Mouse (Mus musculus) heart, embryonic 15.5 days (tissue): ENCODE measurements around the gene Ap2s1. TPM values are rescaled to one million over a fixed set of nuclear protein-coding genes. Genes with fewer than 3 reads are reported as not detected.

Experiments used
- ATAC-seq: fragments of 200-750 bp; cut with Nextera tagmentation; replicated peaks from 2 replicates; pipeline ENCODE4 v1.8.0; 2017; ENCODE audit warnings: low read depth, moderate TSS enrichment; ENCODE audit not compliant: insufficient number of reproducible peaks, insufficient read depth, low FRiP score
- H3K27ac ChIP-seq: fragments of 300-500 bp; sonication (generic); 2 replicates; pipeline ENCODE4 v1.5.1; 2015; ENCODE audit warnings: mild to moderate bottlenecking, inconsistent platforms
- H3K27me3 ChIP-seq: fragments of 300-500 bp; sonication (generic); 2 replicates; pipeline ENCODE4 v1.6.1; 2015; ENCODE audit warnings: inconsistent platforms
- H3K36me3 ChIP-seq: fragments of 300-500 bp; sonication (generic); 2 replicates; pipeline ENCODE4 v1.6.1; 2015; ENCODE audit warnings: mild to moderate bottlenecking, inconsistent platforms
- H3K4me1 ChIP-seq: fragments of 300-500 bp; sonication (generic); replicated peaks from 2 replicates; pipeline ENCODE4 v1.6.1; 2015; ENCODE audit warnings: inconsistent platforms
- H3K4me2 ChIP-seq: fragments of 300-500 bp; sonication (generic); 2 replicates; pipeline ENCODE4 v1.6.1; 2015; ENCODE audit warnings: inconsistent platforms, mild to moderate bottlenecking, moderate library complexity
- H3K4me3 ChIP-seq: fragments of 300-500 bp; sonication (generic); 2 replicates; pipeline ENCODE4 v1.5.1; 2015; ENCODE audit warnings: mild to moderate bottlenecking, inconsistent platforms
- H3K9ac ChIP-seq: fragments of 300-500 bp; sonication (generic); 2 replicates; pipeline ENCODE4 v1.6.1; 2015; ENCODE audit warnings: mild to moderate bottlenecking, inconsistent platforms
- H3K9me3 ChIP-seq: fragments of 300-500 bp; sonication (generic); replicated peaks from 2 replicates; pipeline ENCODE4 v1.6.1; 2016; ENCODE audit warnings: inconsistent platforms
- WGBS: fragments of 180-500 bp; shearing (Covaris S2); methylation state at CpG from one replicate; pipeline ENCODE4 v1.1.7; 2015; ENCODE audit warnings: mixed read lengths; 5-methylcytosine and 5-hydroxymethylcytosine counted together
- polyA plus RNA-seq: library from polyadenylated mRNA; unstranded; fragments of >200 nt; fragmentation: Nextera tagmentation; extraction: Ambion mirVana; gene quantifications from 2 replicates; pipeline ENCODE4 v1.2.1, GENCODE M21; 2015

Gene Ap2s1
- polyA plus RNA-seq, 1 experiment from 2014 or later, result 194 TPM

DNA sequence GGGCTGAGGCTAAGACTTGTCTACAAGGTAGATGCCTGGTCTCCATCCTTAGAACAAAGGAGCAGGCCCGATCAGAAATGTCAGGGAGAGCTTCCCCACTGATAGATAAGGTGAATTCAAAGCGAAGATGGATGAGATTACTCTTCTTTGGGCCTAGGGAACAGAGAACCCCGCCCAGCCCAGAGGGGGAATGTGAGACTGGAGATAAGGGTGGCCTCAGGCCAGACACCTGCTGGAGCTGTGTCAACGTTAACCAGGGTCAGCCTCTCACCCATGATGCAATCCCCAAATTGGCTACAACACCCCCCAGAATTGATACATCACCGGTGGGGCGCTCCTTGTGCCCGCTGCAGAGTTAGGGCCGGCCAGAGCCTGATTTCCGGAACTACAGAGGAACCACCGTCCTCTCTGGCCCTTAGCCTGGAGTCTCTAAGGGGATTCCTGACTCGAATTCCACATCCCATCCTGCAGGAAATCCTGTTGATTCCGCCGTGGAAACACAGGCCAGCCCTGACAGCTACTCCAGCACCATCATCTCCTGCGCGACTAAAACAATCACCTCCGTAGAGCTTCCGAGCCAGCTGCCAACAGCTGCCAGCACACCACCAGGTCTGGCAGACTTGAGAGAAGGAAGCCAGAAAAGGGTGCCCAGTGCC is 17.3 kb downstream of the Ap2s1 start:
- H3K27ac ChIP-seq, result peak overlapping the region; percentile 14
- H3K27me3 ChIP-seq, result no peaks in the 10 kb centered on the region
- peaks cover 16% of the 10 kb centered on the region for H3K4me1 ChIP-seq
- H3K36me3 ChIP-seq, result no peaks in the 10 kb centered on the region
- no peak overlapping the region for H3K9ac ChIP-seq
- no peak overlapping the region for H3K4me3 ChIP-seq
- 36% methylated on average over 17 of the region's 17 CpGs for WGBS
- H3K9me3 ChIP-seq, result no peaks in the 10 kb centered on the region
- no peak overlapping the region for H3K4me2 ChIP-seq
- ATAC-seq, result no peak

DNA sequence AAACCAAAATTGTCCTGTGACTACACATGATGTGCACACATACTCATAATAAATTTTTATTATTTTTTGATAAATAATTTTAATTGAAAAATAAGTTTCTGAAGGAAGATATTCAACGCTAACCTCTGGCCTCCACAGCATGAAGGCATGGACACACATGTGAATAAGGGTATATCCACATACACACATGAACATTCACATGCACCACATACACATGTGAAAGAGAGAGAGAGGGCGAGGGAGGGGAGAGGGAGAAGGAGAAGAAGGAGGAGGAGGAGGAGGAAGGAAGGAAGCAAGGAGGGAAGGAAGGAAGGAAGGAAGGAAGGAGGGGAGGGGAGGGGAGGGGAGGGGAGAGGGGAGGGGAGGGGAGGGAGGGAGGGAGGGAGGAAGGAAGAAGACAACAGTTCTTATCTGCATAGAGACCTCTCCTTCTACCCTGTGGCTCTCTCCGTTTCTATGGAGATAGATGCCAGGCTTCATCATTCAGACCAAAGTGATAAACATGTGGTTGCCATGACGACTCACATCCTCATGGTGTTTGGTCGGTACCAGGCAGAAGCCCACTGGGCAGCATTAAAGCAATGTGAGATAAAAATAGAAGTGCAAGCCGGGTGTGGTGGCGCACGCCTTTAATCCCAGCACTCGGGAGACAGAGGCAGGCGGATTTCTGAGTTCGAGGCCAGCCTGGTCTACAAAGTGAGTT is 20.8 kb downstream of the Ap2s1 start:
- 68% methylated on average over 10 of the region's 11 CpGs for whole genome bisulfite sequencing
- no peak for ATAC-seq
- H3K9me3 ChIP-seq, result no peaks in the 10 kb centered on the region
- peaks cover 20% of the 10 kb centered on the region for H3K4me1 ChIP-seq
- no peak overlapping the region for H3K4me2 ChIP-seq
- no peak overlapping the region for H3K27ac ChIP-seq
- no peak overlapping the region for H3K9ac ChIP-seq
- H3K27me3 ChIP-seq, result no peaks in the 10 kb centered on the region
- no peak overlapping the region for H3K4me3 ChIP-seq
- H3K36me3 ChIP-seq, result no peaks in the 10 kb centered on the region

DNA sequence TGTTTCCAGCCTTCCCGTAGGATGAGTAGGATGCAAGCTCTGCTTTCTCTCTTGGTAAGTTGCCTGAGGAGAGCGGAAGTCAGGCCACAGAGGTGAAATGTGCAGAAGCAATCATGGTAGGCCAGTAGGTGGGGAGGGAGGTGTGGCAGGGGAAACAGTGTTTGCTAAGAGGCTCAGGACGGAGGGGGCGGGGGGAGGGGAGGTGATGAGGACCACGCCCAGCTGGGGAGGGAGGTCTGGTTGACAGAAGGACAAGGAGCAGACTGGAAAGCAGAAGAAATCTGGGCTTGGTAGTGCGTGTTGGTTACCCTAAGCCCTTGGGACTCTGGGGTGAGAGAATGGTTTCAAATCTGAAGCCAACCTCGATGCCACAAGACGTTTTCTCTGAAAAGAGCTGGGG is 22.1 kb downstream of the Ap2s1 start:
- 27% methylated on average over 8 of the region's 8 CpGs for WGBS
- H3K9me3 ChIP-seq, result no peaks in the 10 kb centered on the region
- ATAC-seq, result 0 out of 2 replicates have a peak, but pooled peaks have one; percentile 40
- no peaks in the 10 kb centered on the region for H3K36me3 ChIP-seq
- H3K4me3 ChIP-seq, result no peak overlapping the region
- no peaks in the 10 kb centered on the region for H3K27me3 ChIP-seq
- no peak overlapping the region for H3K9ac ChIP-seq
- H3K4me2 ChIP-seq, result no peak overlapping the region
- peaks cover 18% of the 10 kb centered on the region for H3K4me1 ChIP-seq
- peak overlapping the region; percentile 54 for H3K27ac ChIP-seq

DNA sequence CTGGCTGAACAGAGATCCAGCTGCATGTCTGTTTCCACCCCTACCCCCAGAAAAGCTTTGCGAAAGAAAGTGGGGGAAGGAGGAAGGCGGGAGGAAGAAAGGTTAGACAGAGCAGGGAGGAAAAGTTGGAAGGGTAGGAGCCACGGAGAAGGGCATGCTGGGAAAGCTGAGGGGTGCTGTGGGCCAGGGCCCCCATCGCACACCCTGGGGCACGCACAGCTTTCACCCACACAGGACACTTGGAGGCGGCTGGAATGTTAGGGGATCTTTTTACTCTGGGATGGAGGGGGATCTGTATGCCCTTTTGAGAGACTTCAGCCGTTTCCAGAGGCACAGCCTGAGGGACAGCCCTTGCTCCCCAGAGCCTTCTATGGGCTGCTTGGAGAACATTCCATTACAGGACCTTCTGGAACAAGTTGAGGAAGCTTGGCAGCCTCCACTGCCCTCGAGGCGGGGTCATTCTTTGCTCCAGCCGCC is 22.8 kb downstream of the Ap2s1 start:
- 0 out of 2 replicates have a peak overlapping the region, but pooled peaks have one; percentile 8 for H3K4me3 ChIP-seq
- no peaks in the 10 kb centered on the region for H3K36me3 ChIP-seq
- H3K9me3 ChIP-seq, result no peaks in the 10 kb centered on the region
- 37% methylated on average over 10 of the region's 10 CpGs for WGBS
- H3K9ac ChIP-seq, result no peak overlapping the region
- no peaks in the 10 kb centered on the region for H3K27me3 ChIP-seq
- peaks cover 12% of the 10 kb centered on the region for H3K4me1 ChIP-seq
- H3K27ac ChIP-seq, result peak overlapping the region; percentile 78
- ATAC-seq, result peak; percentile 80; the same call in 1 of the 2 replicates
- 0 out of 2 replicates have a peak overlapping the region, but pooled peaks have one; percentile 18 for H3K4me2 ChIP-seq

DNA sequence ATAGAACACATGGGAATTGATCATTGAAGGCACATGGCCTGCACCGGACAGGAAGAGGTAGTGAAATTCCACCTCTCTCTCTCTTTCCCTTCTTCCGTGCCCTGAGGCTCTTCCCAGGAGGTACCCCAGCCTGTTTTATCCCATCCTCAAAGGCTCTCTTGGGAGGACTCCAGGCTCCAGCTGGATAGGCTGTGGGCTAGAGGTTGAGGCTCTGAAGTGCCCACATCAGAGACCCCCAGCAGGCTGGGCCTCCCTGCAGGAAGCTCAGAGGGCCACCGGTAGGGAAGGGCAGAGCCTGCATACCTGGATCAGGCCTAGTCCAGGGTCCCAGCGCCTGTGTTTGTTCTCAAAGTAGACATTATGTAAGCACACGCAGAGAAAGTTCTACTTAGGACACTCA is 23.4 kb downstream of the Ap2s1 start:
- H3K36me3 ChIP-seq, result no peaks in the 10 kb centered on the region
- no peak for ATAC-seq
- no peak overlapping the region for H3K4me3 ChIP-seq
- peak overlapping the region; percentile 53 for H3K27ac ChIP-seq
- no peaks in the 10 kb centered on the region for H3K27me3 ChIP-seq
- peaks cover 12% of the 10 kb centered on the region for H3K4me1 ChIP-seq
- no peak overlapping the region for H3K9ac ChIP-seq
- H3K4me2 ChIP-seq, result no peak overlapping the region
- H3K9me3 ChIP-seq, result no peaks in the 10 kb centered on the region
- 48% methylated on average over 5 of the region's 5 CpGs for WGBS

DNA sequence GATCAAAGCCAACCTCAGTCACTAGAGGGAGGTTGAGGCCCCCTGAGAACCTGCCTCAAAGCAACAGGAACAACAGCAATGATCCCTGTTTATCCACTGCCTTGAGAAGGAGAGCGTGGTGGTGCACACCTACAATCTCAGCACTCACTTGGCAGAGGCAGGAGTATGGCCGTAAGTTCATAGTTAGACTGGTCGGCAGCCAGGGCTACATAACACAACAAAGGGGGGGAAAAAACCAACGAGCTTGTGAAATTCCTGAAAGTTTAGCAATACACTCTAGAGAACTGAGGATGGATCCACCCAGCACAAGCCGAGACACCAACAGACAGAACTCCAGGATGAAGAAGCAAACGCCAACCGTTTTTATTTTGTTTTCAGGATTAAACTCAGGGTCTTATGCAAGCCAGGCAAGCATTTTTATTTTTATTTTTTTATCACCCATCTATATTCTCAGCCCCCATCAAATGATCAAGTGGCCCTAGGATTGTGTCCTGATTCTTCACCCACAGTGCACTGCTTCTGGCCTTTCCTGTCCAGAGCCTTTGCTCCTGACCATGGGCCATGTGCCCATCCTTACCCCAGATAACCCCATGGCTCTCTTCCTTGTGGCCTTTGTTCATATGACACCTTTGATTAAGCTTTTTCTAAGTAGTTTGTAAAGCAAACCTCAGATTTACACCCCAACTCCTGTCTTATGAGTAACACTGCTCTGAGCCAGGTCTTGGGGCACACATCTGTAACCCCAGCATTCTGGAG is 25.4 kb downstream of the Ap2s1 start:
- Histone ChIP-seq H3K9me3 (no peaks in the 10 kb centered on the region), H3K4me1 (peaks cover 12% of the 10 kb centered on the region), H3K27me3 (no peaks in the 10 kb centered on the region), H3K9ac (no peak overlapping the region), H3K4me3 (no peak overlapping the region), H3K4me2 (no peak overlapping the region), H3K36me3 (no peaks in the 10 kb centered on the region), H3K27ac (no peak overlapping the region)
- WGBS, result 79% methylated on average over 7 of the region's 7 CpGs
- no peak for ATAC-seq

DNA sequence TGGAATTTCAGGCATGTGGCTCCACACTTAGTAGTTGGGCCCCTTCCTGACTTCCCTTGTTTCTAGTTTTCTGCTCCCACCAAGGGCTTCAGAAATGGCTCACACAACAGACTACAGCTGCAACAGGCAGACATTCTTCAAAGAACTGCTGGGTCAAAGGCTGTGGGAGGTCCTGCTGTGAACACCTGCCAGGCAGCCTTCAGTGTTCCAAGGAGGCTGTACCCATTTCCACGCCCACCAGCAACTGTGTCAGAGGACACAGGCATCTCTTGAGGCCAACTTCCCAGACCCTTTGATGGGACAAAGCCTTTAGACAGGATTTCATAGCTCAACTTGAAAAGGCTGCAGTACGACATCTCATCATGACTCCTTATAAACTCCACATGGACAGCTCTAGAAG is 28.2 kb downstream of the Ap2s1 start:
- Histone ChIP-seq H3K4me1 (peaks cover 4% of the 10 kb centered on the region; the same call in 1 of the 2 replicates), H3K9ac (no peak overlapping the region), H3K4me2 (no peak overlapping the region), H3K27me3 (no peaks in the 10 kb centered on the region), H3K27ac (no peak overlapping the region), H3K36me3 (no peaks in the 10 kb centered on the region), H3K4me3 (no peak overlapping the region), H3K9me3 (no peaks in the 10 kb centered on the region)
- WGBS, result 58% methylated on average over 2 of the region's 2 CpGs
- no peak for ATAC-seq

DNA sequence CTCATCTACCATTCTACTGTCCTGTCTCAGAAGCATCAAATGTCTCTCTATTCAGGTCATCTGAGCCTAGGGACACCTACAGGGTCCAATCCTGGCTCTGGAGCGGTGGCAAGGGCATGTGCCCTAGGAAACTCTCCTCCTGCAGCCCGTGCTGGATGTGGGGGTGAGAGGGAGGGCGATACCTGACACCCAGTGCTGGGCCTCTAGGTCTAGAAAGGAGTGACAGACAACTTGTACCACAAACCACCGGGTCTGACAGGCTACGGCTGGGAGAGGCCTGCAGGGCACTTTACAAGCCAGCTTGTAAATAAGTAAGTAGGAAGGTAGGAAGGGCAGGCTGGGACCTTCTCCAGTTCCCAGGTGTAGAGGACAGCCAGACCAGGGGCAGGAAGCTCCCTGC is 37.7 kb downstream of the Ap2s1 start:
- H3K36me3 ChIP-seq, result no peaks in the 10 kb centered on the region
- H3K9ac ChIP-seq, result no peak overlapping the region
- 46% methylated on average over 5 of the region's 5 CpGs for WGBS
- no peak for ATAC-seq
- peaks cover 4% of the 10 kb centered on the region for H3K4me1 ChIP-seq
- no peak overlapping the region for H3K4me2 ChIP-seq
- H3K27ac ChIP-seq, result no peak overlapping the region
- H3K4me3 ChIP-seq, result no peak overlapping the region
- H3K27me3 ChIP-seq, result no peaks in the 10 kb centered on the region
- H3K9me3 ChIP-seq, result no peaks in the 10 kb centered on the region

DNA sequence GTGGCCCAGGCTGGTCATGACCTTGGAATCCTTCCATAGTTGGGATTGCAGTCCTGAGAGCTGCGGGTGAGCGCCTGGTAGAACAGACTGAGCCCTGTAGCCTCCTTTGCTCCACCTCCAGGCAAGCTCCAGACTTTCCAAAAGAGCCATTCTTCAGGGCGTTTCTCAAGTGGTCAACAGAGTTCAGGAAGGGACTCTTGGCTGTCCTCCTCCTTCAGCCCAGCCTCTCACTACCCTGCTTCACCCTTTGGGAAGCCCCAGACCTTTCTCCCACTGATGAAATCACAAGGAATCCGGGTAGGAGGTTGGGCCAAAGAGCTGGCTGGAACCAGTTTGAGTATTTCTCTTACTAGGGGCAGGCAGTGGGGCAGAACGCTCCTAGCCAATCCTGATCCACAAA is 41.9 kb downstream of the Ap2s1 start:
- no peak for ATAC-seq
- peaks cover 33% of the 10 kb centered on the region for H3K4me1 ChIP-seq
- no peak overlapping the region; the same call in 1 of the 2 replicates for H3K27ac ChIP-seq

DNA sequence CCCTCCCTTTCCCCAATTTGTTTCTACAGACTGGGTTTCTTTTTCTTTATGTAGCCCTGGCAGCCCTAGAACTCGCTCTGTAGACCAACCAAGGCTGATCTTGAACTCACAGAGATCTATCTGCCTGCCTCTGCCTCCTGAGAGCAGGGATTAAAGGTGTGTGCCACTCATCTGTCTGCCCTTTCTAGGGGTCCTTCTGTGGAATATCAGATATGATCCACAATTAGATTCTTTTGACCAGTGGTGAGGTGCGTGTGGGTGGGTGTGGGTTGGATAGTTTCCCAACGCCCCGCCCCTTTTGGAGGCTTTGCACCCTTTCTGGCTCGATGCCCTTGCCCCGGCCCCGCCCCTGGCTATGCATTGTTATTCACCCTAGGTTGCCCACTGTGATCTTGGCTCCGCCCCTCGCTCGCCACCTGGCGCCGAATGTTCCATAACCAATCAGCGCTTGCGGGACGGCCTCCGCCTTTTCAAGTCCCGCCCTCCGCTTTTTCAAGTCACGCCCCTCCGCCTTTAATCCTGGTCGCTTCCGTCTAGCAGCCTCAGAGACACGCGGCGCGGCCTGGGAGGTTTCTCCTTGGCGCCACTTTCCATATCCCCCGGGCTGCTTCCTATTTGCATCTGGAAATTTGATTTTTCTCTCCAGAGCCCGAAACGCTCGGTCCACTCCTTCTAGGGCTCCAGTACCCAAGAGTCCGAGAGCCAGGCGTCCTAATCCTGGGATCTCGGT is 42.8 kb downstream of the Ap2s1 start, which contains the start of gene Slc1a5:
Gene Slc1a5 (plus strand): TSS at position 516 of the 730 bp plus-strand sequence.
- WGBS, result 2% methylated on average over 34 of the region's 34 CpGs
- H3K27me3 ChIP-seq, result no peaks in the 10 kb centered on the region
- H3K9ac ChIP-seq, result peak within 1 kb of the TSS; percentile 73
- H3K4me2 ChIP-seq, result peak within 1 kb of the TSS; percentile 92
- peaks cover 36% of the 10 kb centered on the region for H3K4me1 ChIP-seq
- H3K27ac ChIP-seq, result peak within 1 kb of the TSS; percentile 52
- H3K36me3 ChIP-seq, result no peaks in the 10 kb centered on the region
- peak within 1 kb of the TSS; percentile 73 for H3K4me3 ChIP-seq
- no peaks in the 10 kb centered on the region for H3K9me3 ChIP-seq
- peak; percentile 68 for ATAC-seq

More for the DNA sequence above, 41.9 kb downstream of the Ap2s1 start:
- Histone ChIP-seq H3K9ac (no peak overlapping the region), H3K9me3 (no peaks in the 10 kb centered on the region), H3K27me3 (no peaks in the 10 kb centered on the region), H3K4me2 (no peak overlapping the region), H3K36me3 (no peaks in the 10 kb centered on the region), H3K4me3 (no peak overlapping the region)
- WGBS, result 62% methylated on average over 5 of the region's 5 CpGs

DNA sequence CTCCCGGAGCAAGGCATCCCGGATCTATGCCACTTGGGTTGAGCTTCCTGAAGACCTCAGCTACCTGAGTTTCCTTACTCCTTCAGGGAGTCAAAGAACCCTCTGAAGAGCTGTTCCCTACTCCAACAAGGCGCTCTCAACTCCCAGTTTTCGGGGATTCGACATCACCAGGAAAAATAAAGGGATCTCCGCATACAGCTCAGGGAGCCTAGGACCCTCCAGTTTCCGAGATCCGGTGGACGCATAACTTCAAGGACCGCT is 43.3 kb downstream of the Ap2s1 start:
- H3K4me3 ChIP-seq, result peak overlapping the region; percentile 73
- H3K27me3 ChIP-seq, result no peaks in the 10 kb centered on the region
- no peaks in the 10 kb centered on the region for H3K9me3 ChIP-seq
- H3K4me2 ChIP-seq, result peak overlapping the region; percentile 92
- H3K36me3 ChIP-seq, result no peaks in the 10 kb centered on the region
- H3K27ac ChIP-seq, result peak overlapping the region; percentile 52
- H3K4me1 ChIP-seq, result peaks cover 36% of the 10 kb centered on the region
- 0 out of 2 replicates have a peak, but pooled peaks have one; percentile 0 for ATAC-seq
- H3K9ac ChIP-seq, result peak overlapping the region; percentile 73
- WGBS, result under 1% methylated on average over 10 of the region's 10 CpGs
